Mouse (Mus musculus) cerebellum, adult 2 months (tissue): ENCODE data around the gene Psma3.

ENCODE experiments used
- CTCF ChIP-seq: fragments of 200-500 bp; IDR thresholded peaks from 2 replicates; pipeline ENCODE4 v1.5.1; 2011; ENCODE audit warnings: low read depth, mild to moderate bottlenecking, control low read depth, low read length, moderate library complexity, borderline replicate concordance; ENCODE audit not compliant: insufficient read depth
- POLR2A ChIP-seq: fragments of 200-500 bp; IDR thresholded peaks from 2 replicates; pipeline ENCODE4 v1.6.1; 2011; ENCODE audit warnings: low read length, control low read depth, borderline replicate concordance; ENCODE audit not compliant: insufficient read depth

GRCm38 (mm10) chr12:71016211-71016502 lies 41.7 kb downstream of the Psma3 start:
- TF ChIP-seq POLR2A: no peak
- TF ChIP-seq CTCF: no peak
